Mouse (Mus musculus) left cerebral cortex, adult 18-20 months (tissue): ENCODE data around the gene Mapk3. TPM values are rescaled to one million over a fixed set of nuclear protein-coding genes. Genes with fewer than 3 reads are reported as not detected.
A peak's percentile ranks its signal among the peaks of the same experiment; 100 is the strongest.

Experiments
- DNase-seq, 2 experiments: peaks; one replicate each; pipeline ENCODE4 v3.0.0; 2021 to 2022; ENCODE audit warnings: low spot score in 2 of 2, mixed read lengths in 1 of 2
- total RNA-seq, 2 experiments: library from RNA; stranded (reverse); gene quantifications; 2 replicates each; pipeline ENCODE4 v1.2.3; 2021

The Mapk3 gene
- total RNA-seq, 2 experiments from 2014 or later, result 157 to 208 TPM

GRCm38 (mm10) chr7:126781661-126782370, 22.4 kb downstream of the Mapk3 start:
- DNase-seq, result no peak

- no peak for DNase-seq
These were observed 23.3 kb downstream of the Mapk3 start for GRCm38 (mm10) chr7:126782693-126783092.

- DNase-seq, result no peak
These were observed 25.1 kb downstream of the Mapk3 start for GRCm38 (mm10) chr7:126784469-126784868.

GRCm38 (mm10) chr7:126785056-126785455, 25.7 kb downstream of the Mapk3 start:
- no peak for DNase-seq

GRCm38 (mm10) chr7:126786142-126786541, 26.7 kb downstream of the Mapk3 start:
- DNase-seq, result no peak

- no peak for DNase-seq
These were observed 29.7 kb downstream of the Mapk3 start for GRCm38 (mm10) chr7:126789141-126789540.

GRCm38 (mm10) chr7:126791851-126792720, 32.7 kb downstream of the Mapk3 start, which contains the start of gene Ppp4c:
TSS of gene Ppp4c (minus strand) at chr7:126792496.
- peak; percentile 98 for DNase-seq

- DNase-seq, result no peak
These were observed 33.5 kb downstream of the Mapk3 start for GRCm38 (mm10) chr7:126792721-126793443.

- no peak for DNase-seq
These were observed 34.3 kb downstream of the Mapk3 start for GRCm38 (mm10) chr7:126793456-126794270.

- no peak for DNase-seq
These were observed 34.8 kb downstream of the Mapk3 start for GRCm38 (mm10) chr7:126794271-126794605.

GRCm38 (mm10) chr7:126795387-126796317, 36.3 kb downstream of the Mapk3 start:
- DNase-seq, result no peak

- peak in 1 of 2 experiments; percentile 56 for DNase-seq
These were observed 37.0 kb downstream of the Mapk3 start for GRCm38 (mm10) chr7:126796350-126796932.

- no peak for DNase-seq
These were observed 38.2 kb downstream of the Mapk3 start, which contains the start of gene Fam57b for GRCm38 (mm10) chr7:126797411-126798126. TSS of gene Fam57b (plus strand) at chr7:126797668.

GRCm38 (mm10) chr7:126798127-126799049, 39.0 kb downstream of the Mapk3 start:
- DNase-seq, result peak in 1 of 2 experiments; percentile 47

GRCm38 (mm10) chr7:126799050-126799467, 39.7 kb downstream of the Mapk3 start:
- peak; percentile 97 to 98 for DNase-seq

GRCm38 (mm10) chr7:126799468-126800268, 40.3 kb downstream of the Mapk3 start:
- DNase-seq, result peak in 1 of 2 experiments; percentile 85
